Mouse (Mus musculus) gastrocnemius, adult 2 months (tissue): ENCODE measurements around the gene Foxn3. TPM values are rescaled to one million over a fixed set of nuclear protein-coding genes. Genes with fewer than 3 reads are reported as not detected.

Experiments used
- DNase-seq: peaks from one replicate; pipeline ENCODE4 v3.0.0; 2022
- H3K27ac ChIP-seq: fragments of 200-600 bp; 2 replicates; pipeline ENCODE4 v1.8.1; 2022; ENCODE audit warnings: mild to moderate bottlenecking
- H3K4me3 ChIP-seq: fragments of 200-600 bp; 2 replicates; pipeline ENCODE4 v1.8.1; 2022; ENCODE audit warnings: mild to moderate bottlenecking, moderate library complexity
- CTCF ChIP-seq: fragments of 200-600 bp; IDR thresholded peaks from 2 replicates; pipeline ENCODE4 v1.8.1; 2022; ENCODE audit warnings: antibody characterized with exemption, mild to moderate bottlenecking, moderate library complexity
- intact Hi-C: fragments of 180-260 bp; cut with DNase I; formaldehyde crosslinking; loops from one replicate; pipeline ENCODE4 v1.15.1; 2025
- total RNA-seq, 2 experiments: library from RNA; stranded (reverse); gene quantifications; 2 replicates each; pipeline ENCODE4 v1.2.3; 2021

Foxn3 gene
- total RNA-seq, 2 experiments from 2014 or later: 190 to 201 TPM

- H3K4me3 ChIP-seq: no peak overlapping the region
- no peak for DNase-seq
- TF ChIP-seq CTCF: no peak
- intact Hi-C loops: no loop called here
- H3K27ac ChIP-seq: peak overlapping the region; percentile 62
These were observed 335.9 kb downstream of the Foxn3 start for GRCm38 (mm10) chr12:99227313-99227952.

- no peak for DNase-seq
- no peak for TF ChIP-seq CTCF
- intact Hi-C loops: no loop called here
- H3K27ac ChIP-seq: peak overlapping the region; percentile 62
- no peak overlapping the region for H3K4me3 ChIP-seq
These were observed 338.3 kb downstream of the Foxn3 start for GRCm38 (mm10) chr12:99224863-99225603.

- intact Hi-C loops: no loop called here
- DNase-seq: no peak
These were observed 342.1 kb downstream of the Foxn3 start for GRCm38 (mm10) chr12:99221087-99221846.

GRCm38 (mm10) chr12:99220333-99220732 is 343.0 kb downstream of the Foxn3 start:
- peak; percentile 68 for DNase-seq

More at GRCm38 (mm10) chr12:99221087-99221846, 342.1 kb downstream of the Foxn3 start:
- TF ChIP-seq CTCF: no peak
- H3K4me3 ChIP-seq: no peak overlapping the region
- peak overlapping the region; percentile 70; the same call in 1 of the 2 replicates for H3K27ac ChIP-seq

GRCm38 (mm10) chr12:99219812-99220211 is 343.6 kb downstream of the Foxn3 start:
- Histone ChIP-seq H3K4me3 (no peak overlapping the region), H3K27ac (peak overlapping the region; percentile 70; the same call in 1 of the 2 replicates)
- intact Hi-C loops: loop anchor here (5.0 to 10.0 kb wide), 4 partner anchors 87 to 615 kb away; partner anchors contain the start of gene Foxn3
- DNase-seq: no peak
- TF ChIP-seq CTCF: no peak

More at GRCm38 (mm10) chr12:99220333-99220732, 343.0 kb downstream of the Foxn3 start:
- no peak for TF ChIP-seq CTCF
- peak overlapping the region; percentile 70; the same call in 1 of the 2 replicates for H3K27ac ChIP-seq
- intact Hi-C loops: no loop called here
- H3K4me3 ChIP-seq: no peak overlapping the region; the same call in 1 of the 2 replicates

GRCm38 (mm10) chr12:99217145-99217698 is 346.2 kb downstream of the Foxn3 start:
- Histone ChIP-seq H3K4me3 (peak overlapping the region; percentile 38; the same call in 1 of the 2 replicates), H3K27ac (peak overlapping the region; percentile 97)
- no peak for TF ChIP-seq CTCF
- intact Hi-C loops: loop anchor here (5.0 to 10.0 kb wide), 4 partner anchors 90 to 618 kb away; partner anchors contain the start of gene Foxn3
- DNase-seq: no peak

- peak; percentile 72 for DNase-seq
- TF ChIP-seq CTCF: no peak
- intact Hi-C loops: loop anchor here (5.0 to 10.0 kb wide), 4 partner anchors 91 to 618 kb away; partner anchors contain the start of gene Foxn3
- Histone ChIP-seq H3K4me3 (peak overlapping the region; percentile 38), H3K27ac (peak overlapping the region; percentile 97)
These were observed 347.0 kb downstream of the Foxn3 start for GRCm38 (mm10) chr12:99216341-99216761.

GRCm38 (mm10) chr12:99215521-99216255 is 347.7 kb downstream of the Foxn3 start:
- DNase-seq: peak; percentile 82
- Histone ChIP-seq H3K27ac (peak overlapping the region; percentile 97), H3K4me3 (peak overlapping the region; percentile 38)
- intact Hi-C loops: loop anchor here (2.0 to 10.0 kb wide), 5 partner anchors 92 to 619 kb away; partner anchors contain the start of gene Foxn3
- peak; percentile 55 for TF ChIP-seq CTCF

- intact Hi-C loops: loop anchor here (2.0 to 10.0 kb wide), 2 partner anchors 179 to 621 kb away; no protein-coding TSS in a partner anchor
- Histone ChIP-seq H3K4me3 (no peak overlapping the region; the same call in 1 of the 2 replicates), H3K27ac (peak overlapping the region; percentile 97)
- DNase-seq: peak; percentile 72
- TF ChIP-seq CTCF: no peak
These were observed 349.3 kb downstream of the Foxn3 start for GRCm38 (mm10) chr12:99214098-99214497.

GRCm38 (mm10) chr12:99213218-99213617 is 350.2 kb downstream of the Foxn3 start:
- Histone ChIP-seq H3K27ac (peak overlapping the region; percentile 97), H3K4me3 (peak overlapping the region; percentile 0; the same call in 1 of the 2 replicates)
- no peak for DNase-seq
- TF ChIP-seq CTCF: no peak
- intact Hi-C loops: loop anchor here (10.0 kb wide), 1 partner anchor 622 kb away; no protein-coding TSS in a partner anchor

GRCm38 (mm10) chr12:99209801-99210200 is 353.6 kb downstream of the Foxn3 start:
- Histone ChIP-seq H3K4me3 (no peak overlapping the region), H3K27ac (no peak overlapping the region)
- TF ChIP-seq CTCF: no peak
- intact Hi-C loops: loop anchor here (10.0 kb wide), 1 partner anchor 625 kb away; no protein-coding TSS in a partner anchor
- no peak for DNase-seq
